Mouse (Mus musculus): ENCODE measurements around the gene Arhgef12. TPM values are rescaled to one million over a fixed set of nuclear protein-coding genes. Genes with fewer than 3 reads are reported as not detected.

Arhgef12 gene
- total and polyA plus RNA-seq, 3 experiments: 11.8 to 33.5 (median 14.7) TPM

- no peaks in the 10 kb centered on the region for H3K9me3 ChIP-seq (replicated peaks; ENCODE audit: insufficient read depth, low read length)
- no peaks in the 10 kb centered on the region for H3K27me3 ChIP-seq (ENCODE audit: control insufficient read depth in 1 of 2, insufficient read depth in 2 of 2, low read length in 2 of 2)
- H3K79me2 ChIP-seq (ENCODE audit: control insufficient read depth, insufficient read depth, low read length, poor library complexity): no peaks in the 10 kb centered on the region
- peak; percentile 28 to 45 (median 34); a peak in 5 of 6 replicates for TF ChIP-seq CTCF (IDR thresholded peaks at IDR 0.05 in 2 of 3, conservative IDR thresholded peaks at IDR 0.05 in 1 of 3; ENCODE audit: control insufficient read depth in 1 of 3, insufficient read depth in 1 of 3, low read depth in 2 of 3, low read length in 3 of 3, poor library complexity in 1 of 3, severe bottlenecking in 1 of 3)
- no peak for TF ChIP-seq MEF2A (IDR thresholded peaks at IDR 0.05; ENCODE audit: extremely low read depth, insufficient replicate concordance, low read depth, low read length, poor library complexity, severe bottlenecking)
- no peak overlapping the region for H3K9ac ChIP-seq (ENCODE audit: control insufficient read depth, low read depth, low read length, poor library complexity, severe bottlenecking)
- H3K27ac ChIP-seq (ENCODE audit: control insufficient read depth, low read depth, low read length): no peak overlapping the region
- peak; percentile 41 for DNase-seq (ENCODE audit: low read depth, low spot score)
- peaks cover 0 to 4% of the 10 kb centered on the region in 2 experiments; a peak in 1 of 4 replicates for H3K36me3 ChIP-seq (ENCODE audit: control insufficient read depth in 1 of 2, insufficient read depth in 2 of 2, low read length in 2 of 2)
- H3K4me1 ChIP-seq (ENCODE audit: control insufficient read depth in 1 of 2, insufficient read depth in 2 of 2, low read length in 2 of 2): no peaks in the 10 kb centered on the region
- no peak overlapping the region for H3K4me3 ChIP-seq (ENCODE audit: control insufficient read depth in 1 of 2, insufficient read depth in 1 of 2, low read depth in 2 of 2, low read length in 2 of 2)
These were observed 91.3 kb downstream of the Arhgef12 start for GRCm38 (mm10) chr9:43015786-43016185.

GRCm38 (mm10) chr9:43015366-43015765 is 91.7 kb downstream of the Arhgef12 start:
- no peak for DNase-seq (ENCODE audit: low read depth, low spot score)
- peaks cover 0 to 4% of the 10 kb centered on the region in 2 experiments; a peak in 1 of 4 replicates for H3K36me3 ChIP-seq (ENCODE audit: control insufficient read depth in 1 of 2, insufficient read depth in 2 of 2, low read length in 2 of 2)
- TF ChIP-seq NRF1 (IDR thresholded peaks at IDR 0.05; ENCODE audit: insufficient read depth, low read depth, low read length, poor library complexity, severe bottlenecking): no peak
- TF ChIP-seq MEF2A (IDR thresholded peaks at IDR 0.05; ENCODE audit: extremely low read depth, insufficient replicate concordance, low read depth, low read length, poor library complexity, severe bottlenecking): no peak
- TF ChIP-seq ELF1 (IDR thresholded peaks at IDR 0.05; ENCODE audit: low read depth, low read length): no peak
- no peak for TF ChIP-seq MAX (IDR thresholded peaks at IDR 0.05; ENCODE audit: low read length)
- TF ChIP-seq TCF12 (IDR thresholded peaks at IDR 0.05; ENCODE audit: low read depth, low read length): no peak
- TF ChIP-seq POLR2AphosphoS5 (IDR thresholded peaks at IDR 0.05; ENCODE audit: borderline replicate concordance, low read depth, low read length): no peak
- no peak for TF ChIP-seq UBTF (IDR thresholded peaks at IDR 0.05; ENCODE audit: borderline replicate concordance, insufficient read depth, low read depth, low read length)
- no peak for TF ChIP-seq ZMIZ1 (IDR thresholded peaks at IDR 0.05; ENCODE audit: low read depth, low read length)
- no peak for TF ChIP-seq SIN3A (IDR thresholded peaks at IDR 0.05; ENCODE audit: low read length)
- TF ChIP-seq JUND (IDR thresholded peaks at IDR 0.05; ENCODE audit: low read depth, low read length): no peak
- TF ChIP-seq HCFC1 (IDR thresholded peaks at IDR 0.05; ENCODE audit: low read depth, low read length): no peak
- TF ChIP-seq CTCF (IDR thresholded peaks at IDR 0.05 in 2 of 3, conservative IDR thresholded peaks at IDR 0.05 in 1 of 3; ENCODE audit: control insufficient read depth in 1 of 3, insufficient read depth in 1 of 3, low read depth in 2 of 3, low read length in 3 of 3, poor library complexity in 1 of 3, severe bottlenecking in 1 of 3): no peak
- no peak for TF ChIP-seq ZC3H11A (IDR thresholded peaks at IDR 0.05; ENCODE audit: low read depth, low read length)
- no peak for TF ChIP-seq POLR2A (IDR thresholded peaks at IDR 0.05; ENCODE audit: control insufficient read depth in 1 of 2, insufficient read depth in 1 of 2, low read depth in 1 of 2, low read length in 2 of 2, poor library complexity in 1 of 2)
- no peak for TF ChIP-seq ETS1 (IDR thresholded peaks at IDR 0.05; ENCODE audit: low read depth, low read length)
- no peak for TF ChIP-seq MYB (IDR thresholded peaks at IDR 0.05; ENCODE audit: low read depth, low read length)

More at GRCm38 (mm10) chr9:43015366-43015765, 91.7 kb downstream of the Arhgef12 start:
- no peak overlapping the region for H3K4me3 ChIP-seq (ENCODE audit: control insufficient read depth in 1 of 2, insufficient read depth in 1 of 2, low read depth in 2 of 2, low read length in 2 of 2)
- H3K27ac ChIP-seq (ENCODE audit: control insufficient read depth, low read depth, low read length): no peak overlapping the region
- no peaks in the 10 kb centered on the region for H3K9me3 ChIP-seq (replicated peaks; ENCODE audit: insufficient read depth, low read length)
- no peak overlapping the region for H3K9ac ChIP-seq (ENCODE audit: control insufficient read depth, low read depth, low read length, poor library complexity, severe bottlenecking)
- H3K79me2 ChIP-seq (ENCODE audit: control insufficient read depth, insufficient read depth, low read length, poor library complexity): no peaks in the 10 kb centered on the region
- no peaks in the 10 kb centered on the region for H3K4me1 ChIP-seq (ENCODE audit: control insufficient read depth in 1 of 2, insufficient read depth in 2 of 2, low read length in 2 of 2)
- no peaks in the 10 kb centered on the region for H3K27me3 ChIP-seq (ENCODE audit: control insufficient read depth in 1 of 2, insufficient read depth in 2 of 2, low read length in 2 of 2)

All from MEL (cell line).